28 mouse cellular contexts compared by ENCODE assay signal in the genomic region with DNA sequence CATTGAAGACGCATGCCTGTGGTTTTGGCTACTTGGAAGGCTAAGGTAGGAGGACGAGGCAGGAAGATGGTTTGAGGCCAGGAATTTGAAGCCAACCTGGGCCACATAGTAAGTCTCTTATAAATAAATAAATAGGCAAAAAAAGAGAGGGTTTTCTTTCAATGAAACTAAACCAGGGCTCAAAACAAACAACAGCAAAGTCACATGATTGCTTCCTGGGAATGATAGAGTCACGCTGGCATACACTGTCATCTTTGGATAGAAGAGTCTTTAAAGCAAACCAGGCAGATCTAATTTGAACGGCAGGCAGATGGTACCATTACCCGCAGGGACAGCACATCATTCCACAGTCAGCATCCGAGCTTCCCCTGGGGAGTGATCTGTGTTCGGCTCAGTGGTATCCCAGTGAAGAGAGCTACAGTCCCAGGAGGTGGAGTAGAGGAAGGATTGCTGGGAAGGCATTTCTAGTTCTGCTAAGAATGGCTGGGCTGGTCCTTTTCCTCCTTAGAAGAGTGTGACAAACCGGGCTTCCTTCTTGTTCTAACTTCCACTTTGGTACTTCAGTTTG.
A peak's percentile ranks its signal among the peaks of the same experiment; 100 is the strongest.
DNase-seq lines count a peak whose midpoint lies in the region; ATAC-seq and TF ChIP-seq lines count a peak whose summit lies in the region.
"Had no signal": no experiment of that assay in that cellular context is flagged by ENCODE, and none has a peak within 500 bp of the region (broad histone marks: within the 10 kb centered on the region; RNA-seq: fewer than 3 reads in every experiment).

No protein-coding gene starts in this region.

- no peaks in the 10 kb centered on the region for H3K27me3 ChIP-seq in neural tube, embryonic 13.5 days
- H3K27me3 ChIP-seq in hindbrain, embryonic 15.5 days = no peaks in the 10 kb centered on the region
- H3K27me3 ChIP-seq: lung, embryonic 15.5 days; Patski had no signal

- DNase-seq in layer of hippocampus, adult 2 months (ENCODE audit: low spot score in 2 of 2) = peak in 1 of 2 experiments; percentile 25
- no peak for DNase-seq in layer of hippocampus, adult 9-11 months
- DNase-seq in neural tube, embryonic 10.5 days (ENCODE audit: extremely low spot score, low spot score) = no peak
- DNase-seq in retina, postnatal 1 day = peak; percentile 71
- DNase-seq in kidney, postnatal 14 days = no peak
- DNase-seq in adipocyte (ENCODE audit: low spot score) = no peak
- DNase-seq: adrenal gland, postnatal 10 days; cerebellum, adult 11-12 months; cerebellum, postnatal 25 days; embryo, embryonic 11 days; gastrocnemius, postnatal 14 days; heart, postnatal 14 days; kidney, adult 8-10 months; kidney, postnatal 36 days; liver, embryonic 13.5 days; lung, postnatal 4 days; right cerebral cortex, postnatal 14 days; spleen, adult 18-20 months; thymus, postnatal 4 days had no signal

- WGBS in neural tube, embryonic 13.5 days = 36% methylated on average over 8 of the region's 8 CpGs
- WGBS in hindbrain, embryonic 15.5 days = 33% methylated on average over 8 of the region's 8 CpGs

- peak; percentile 66 for ATAC-seq in neural tube, embryonic 13.5 days (ENCODE audit: low read depth)
- ATAC-seq in hindbrain, embryonic 15.5 days (ENCODE audit: low FRiP score, low read depth) = peak; percentile 62; the same call in 1 of the 2 replicates
- ATAC-seq: inflammation-experienced regulatory T-cells, adult 6 months; Patski had no signal

- no peak for TF ChIP-seq CTCF in layer of hippocampus, adult 2 months (conservative IDR thresholded peaks at IDR 0.05)

- no peak overlapping the region for H3K4me3 ChIP-seq in layer of hippocampus, adult 2 months
- H3K4me3 ChIP-seq in neural tube, embryonic 13.5 days = no peak overlapping the region
- no peak overlapping the region for H3K4me3 ChIP-seq in hindbrain, embryonic 15.5 days
- H3K4me3 ChIP-seq: forebrain, embryonic 10.5 days; limb, embryonic 10.5 days; liver, embryonic 13.5 days; lung, embryonic 15.5 days; midbrain, embryonic 12.5 days had no signal

- H3K36me3 ChIP-seq in neural tube, embryonic 13.5 days = 0 out of 2 replicates have a peak, but pooled peaks cover 4% of the 10 kb centered on the region
- H3K36me3 ChIP-seq in hindbrain, embryonic 15.5 days = no peaks in the 10 kb centered on the region
- H3K36me3 ChIP-seq: forebrain, embryonic 10.5 days; limb, embryonic 10.5 days; liver, embryonic 13.5 days; lung, embryonic 15.5 days; midbrain, embryonic 12.5 days had no signal

- peak overlapping the region; percentile 57 for H3K27ac ChIP-seq in layer of hippocampus, adult 2 months
- H3K27ac ChIP-seq in neural tube, embryonic 13.5 days (replicated peaks) = peak overlapping the region; percentile 65
- H3K27ac ChIP-seq in hindbrain, embryonic 15.5 days (replicated peaks) = no peak overlapping the region
- H3K27ac ChIP-seq: forebrain, embryonic 10.5 days; limb, embryonic 10.5 days; liver, embryonic 13.5 days; lung, embryonic 15.5 days; midbrain, embryonic 12.5 days had no signal

- H3K9ac ChIP-seq in neural tube, embryonic 13.5 days = no peak overlapping the region
- no peak overlapping the region for H3K9ac ChIP-seq in hindbrain, embryonic 15.5 days
- H3K9ac ChIP-seq: liver, embryonic 13.5 days; lung, embryonic 15.5 days; midbrain, embryonic 12.5 days had no signal

- no peak overlapping the region for H3K4me2 ChIP-seq in neural tube, embryonic 13.5 days
- no peak overlapping the region for H3K4me2 ChIP-seq in hindbrain, embryonic 15.5 days
- H3K4me2 ChIP-seq: heart, embryonic 11.5 days; liver, embryonic 13.5 days; lung, embryonic 15.5 days; midbrain, embryonic 12.5 days had no signal

- H3K4me1 ChIP-seq in neural tube, embryonic 13.5 days (replicated peaks) = peaks cover 50% of the 10 kb centered on the region
- H3K4me1 ChIP-seq in hindbrain, embryonic 15.5 days (replicated peaks) = peaks cover 24% of the 10 kb centered on the region

- no peaks in the 10 kb centered on the region for H3K9me3 ChIP-seq in neural tube, embryonic 13.5 days
- H3K9me3 ChIP-seq in hindbrain, embryonic 15.5 days = no peaks in the 10 kb centered on the region
- H3K9me3 ChIP-seq: forebrain, embryonic 10.5 days; limb, embryonic 10.5 days; liver, embryonic 13.5 days; lung, embryonic 15.5 days; midbrain, embryonic 12.5 days had no signal
